10 mouse cellular contexts compared by ENCODE assay signal in genomic region chr3:102027880-102028279, GRCm38 (mm10). TPM values are rescaled to one million over a fixed set of nuclear protein-coding genes. Genes with fewer than 3 reads are reported as not detected.
DNase-seq lines count a peak whose midpoint lies in the region; ATAC-seq and TF ChIP-seq lines count a peak whose summit lies in the region.
"Had no signal": no experiment of that assay in that cellular context is flagged by ENCODE, and none has a peak within 500 bp of the region (broad histone marks: within the 10 kb centered on the region; RNA-seq: fewer than 3 reads in every experiment).

No protein-coding gene starts in this region.

- H3K9ac ChIP-seq in hindbrain, embryonic 12.5 days, result no peak overlapping the region
- H3K9ac ChIP-seq: limb, embryonic 15.5 days had no signal

- no peak overlapping the region for H3K4me2 ChIP-seq in hindbrain, embryonic 12.5 days (replicated peaks)
- H3K4me2 ChIP-seq: limb, embryonic 15.5 days had no signal

- peak; percentile 19; the same call in 1 of the 2 replicates for TF ChIP-seq CTCF in spleen, adult 2 months (IDR thresholded peaks at IDR 0.05; ENCODE audit: extremely low read depth, insufficient read depth, insufficient read length, insufficient replicate concordance)
- TF ChIP-seq CTCF in embryonic fibroblast, embryonic 13.5 days (IDR thresholded peaks at IDR 0.05; ENCODE audit: borderline replicate concordance, insufficient read depth, low read length), result peak; percentile 53; the same call in 1 of the 2 replicates

- no peak for TF ChIP-seq POLR2A in spleen, adult 2 months (IDR thresholded peaks at IDR 0.05; ENCODE audit: low read depth, low read length)
- TF ChIP-seq POLR2A in embryonic fibroblast, embryonic 13.5 days (IDR thresholded peaks at IDR 0.05; ENCODE audit: low read depth, low read length), result no peak

- no peaks in the 10 kb centered on the region for H3K4me1 ChIP-seq in spleen, adult 2 months (ENCODE audit: control insufficient read depth, insufficient read depth, insufficient read length)
- H3K4me1 ChIP-seq in embryonic fibroblast, embryonic 13.5 days (ENCODE audit: control insufficient read depth, insufficient read depth, low read length), result no peaks in the 10 kb centered on the region
- peaks cover 32% of the 10 kb centered on the region for H3K4me1 ChIP-seq in hindbrain, embryonic 12.5 days

- no peak for ATAC-seq in hindbrain, embryonic 12.5 days (ENCODE audit: low FRiP score)

- DNase-seq in heart, adult 11 months, result peak; percentile 80
- DNase-seq in heart, postnatal 25 days (ENCODE audit: low spot score), result no peak
- no peak for DNase-seq in spleen, adult 2 months (ENCODE audit: low read depth in 1 of 2, low spot score in 2 of 2)
- no peak for DNase-seq in spleen, postnatal 36 days (ENCODE audit: low spot score in 2 of 2)
- DNase-seq in testis, postnatal 10 days (ENCODE audit: low spot score), result peak; percentile 43
- no peak for DNase-seq in cerebellum, adult 11 months

- no peak overlapping the region for H3K27ac ChIP-seq in spleen, adult 2 months (ENCODE audit: insufficient read depth, low read length)
- H3K27ac ChIP-seq in embryonic fibroblast, embryonic 13.5 days (ENCODE audit: insufficient read depth, low read length), result no peak overlapping the region
- H3K27ac ChIP-seq in hindbrain, embryonic 12.5 days, result no peak overlapping the region
- H3K27ac ChIP-seq: limb, embryonic 15.5 days had no signal

- no peaks in the 10 kb centered on the region for H3K36me3 ChIP-seq in spleen, adult 2 months (ENCODE audit: control insufficient read depth, insufficient read depth, low read length)
- H3K36me3 ChIP-seq in hindbrain, embryonic 12.5 days, result no peaks in the 10 kb centered on the region
- H3K36me3 ChIP-seq: limb, embryonic 15.5 days had no signal

- no peaks in the 10 kb centered on the region for H3K9me3 ChIP-seq in hindbrain, embryonic 12.5 days (replicated peaks)
- H3K9me3 ChIP-seq: limb, embryonic 15.5 days had no signal

- 74% methylated on average over 6 of the region's 6 CpGs for WGBS in spleen, adult 2 months
- WGBS in hindbrain, embryonic 12.5 days, result 57% methylated on average over 6 of the region's 6 CpGs

- no peak overlapping the region for H3K4me3 ChIP-seq in spleen, adult 2 months (ENCODE audit: extremely low read depth, insufficient read depth, insufficient read length)
- no peak overlapping the region for H3K4me3 ChIP-seq in embryonic fibroblast, embryonic 13.5 days (ENCODE audit: insufficient read depth, low read length)
- H3K4me3 ChIP-seq in hindbrain, embryonic 12.5 days, result no peak overlapping the region
- H3K4me3 ChIP-seq: limb, embryonic 15.5 days had no signal

- H3K27me3 ChIP-seq in spleen, adult 2 months (ENCODE audit: control insufficient read depth, insufficient read depth, low read length), result peaks cover 10% of the 10 kb centered on the region
- H3K27me3 ChIP-seq in hindbrain, embryonic 12.5 days, result no peaks in the 10 kb centered on the region

- intact Hi-C loops in heart, postnatal 25 days (cut with DNase I), result no loop called here

RNA-seq across cellular contexts. Expression of gene Nhlh2, which starts 18.0 kb away (rescaled TPM):
- not detected for total RNA-seq in heart, postnatal 25 days (2021)
- not detected in 2 replicates for polyA plus RNA-seq in spleen, adult 2 months (2012; rRNA removed)
- not detected in 2 replicates for polyA plus RNA-seq in embryonic fibroblast, embryonic 13.5 days (2011; ENCODE audit: insufficient read length, low read depth, missing spikeins)
- 144 and 164 TPM in 2 replicates for polyA plus RNA-seq in hindbrain, embryonic 12.5 days (2016; fragmentation: Nextera tagmentation; extraction: Ambion mirVana)
- total RNA-seq: gastrocnemius, adult 18-20 months had no signal

RNA-seq across cellular contexts. Expression of gene Casq2, which starts 58.3 kb away (rescaled TPM):
- 1,000 to 10,000 TPM; 1,096 to 1,107 TPM for total RNA-seq in heart, postnatal 25 days (2021)
- 0.21 and 0.45 TPM in 2 replicates for polyA plus RNA-seq in spleen, adult 2 months (2012; rRNA removed)
- 0.20 and 1.2 TPM in 2 replicates for polyA plus RNA-seq in embryonic fibroblast, embryonic 13.5 days (2011; ENCODE audit: insufficient read length, low read depth, missing spikeins)
- polyA plus RNA-seq in hindbrain, embryonic 12.5 days (2016; fragmentation: Nextera tagmentation; extraction: Ambion mirVana), result 1.1 and 5.9 TPM in 2 replicates

Comparison
In these comparisons a context has a peak if more than half of its experiments do, and no peak if none do; other contexts are left out.
1. DNase-seq: peak in heart, adult 11 months (single experiment) and testis, postnatal 10 days (single experiment); none in heart, postnatal 25 days (single experiment), spleen, adult 2 months (0 of 2), spleen, postnatal 36 days (0 of 2) and cerebellum, adult 11 months (single experiment).
2. RNA of gene Nhlh2, which starts 18.0 kb away (polyA plus RNA-seq): 144 to 164 TPM in hindbrain, embryonic 12.5 days; not detected in spleen, adult 2 months and not detected in embryonic fibroblast, embryonic 13.5 days; every median in the first group is over 100 times any median in the second.